Mouse (Mus musculus): ENCODE measurements around the gene Gal3st3.

GRCm38 (mm10) chr19:5353609-5354008 lies 55.5 kb downstream of the Gal3st3 start:
- no peak for TF ChIP-seq POLR2A (IDR thresholded peaks at IDR 0.05; ENCODE audit: borderline replicate concordance, extremely low read depth, low read depth, low read length)
- no peak for TF ChIP-seq CTCF (IDR thresholded peaks at IDR 0.05; ENCODE audit: insufficient read depth, low read length)

Data from lung, adult 2 months (tissue).